Mouse (Mus musculus): ENCODE measurements at regions not wholly inside any gene's neighbourhood (a gene's known extent, or its start where the extent isn't known, plus 50 kb on each side); places are given as distances from the start of the nearest gene placed in this dataset.

GRCm38 (mm10) chr8:26441268-26442030 lies 322.1 kb downstream of the Gm45692 start:
- peak; percentile 38 to 57 for DNase-seq (ENCODE audit: low spot score in 2 of 2)

DNA sequence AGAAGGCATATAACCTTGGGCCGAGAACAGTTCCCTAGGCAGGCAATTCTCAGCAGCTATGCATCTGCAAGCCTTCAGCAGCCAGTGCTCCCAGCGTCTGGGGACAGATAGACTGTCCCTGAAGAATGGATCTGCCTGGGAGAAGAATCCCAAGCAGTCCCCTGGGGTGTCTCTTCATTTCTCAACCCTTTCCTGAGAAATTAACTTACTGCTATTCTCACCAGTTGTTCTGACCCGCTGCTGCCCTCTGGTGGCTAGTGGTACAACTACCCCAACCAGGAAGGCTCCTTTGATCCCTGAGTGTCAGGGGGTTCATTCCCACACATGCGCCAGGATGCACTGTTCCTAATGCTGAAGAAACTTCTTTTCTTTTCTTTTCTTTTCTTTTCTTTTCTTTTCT lies 323.7 kb downstream of the Gm45692 start:
- DNase-seq (ENCODE audit: low spot score in 2 of 2): peak; percentile 39 to 75

DNA sequence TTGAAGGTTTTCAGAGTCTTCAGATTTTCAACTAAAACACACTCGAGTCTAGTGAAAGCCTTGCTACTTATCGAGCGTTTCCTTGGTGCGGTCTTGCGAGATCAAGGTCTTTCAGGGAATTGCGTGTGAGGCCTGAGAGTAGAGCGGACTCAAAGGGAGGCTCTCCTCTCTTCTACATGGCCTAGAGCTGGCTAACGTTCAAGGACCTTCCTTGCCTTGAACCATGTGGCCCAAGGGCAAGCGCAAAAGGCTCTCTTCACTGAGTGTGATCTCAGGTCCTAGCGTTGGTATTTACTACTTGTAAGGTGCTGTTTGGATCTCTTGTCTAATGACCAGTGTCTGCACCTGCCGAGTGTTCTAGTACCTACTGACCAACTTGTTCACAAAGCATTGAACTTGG lies 324.4 kb downstream of the Gm45692 start:
- no peak for DNase-seq (ENCODE audit: low spot score in 2 of 2)

DNA sequence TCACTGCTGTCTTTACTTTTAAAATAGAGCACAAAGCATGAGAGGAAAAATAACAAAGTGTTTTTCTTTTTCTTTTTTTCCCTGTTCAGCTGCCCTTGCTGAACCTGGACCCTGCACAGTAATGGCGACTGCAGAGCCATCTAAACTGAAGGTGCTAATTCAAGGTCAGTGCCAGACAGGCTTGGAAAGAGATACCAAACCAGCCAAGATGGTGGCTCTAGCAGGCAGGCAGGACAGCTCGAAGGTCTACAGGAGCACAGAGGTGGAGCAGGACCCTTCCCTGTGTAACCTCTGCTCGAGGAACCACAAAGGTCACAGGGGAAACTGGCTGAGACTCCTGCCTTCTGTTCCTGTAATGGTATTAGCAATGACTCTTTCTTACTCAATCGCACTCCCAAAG lies 326.7 kb downstream of the Gm45692 start:
- no peak for DNase-seq (ENCODE audit: low spot score in 2 of 2)

- no peak for DNase-seq (ENCODE audit: low spot score in 2 of 2)
Measured at GRCm38 (mm10) chr8:26447886-26448640, 328.7 kb downstream of the Gm45692 start.

GRCm38 (mm10) chr8:26449291-26449690 lies 330.0 kb downstream of the Gm45692 start:
- DNase-seq (ENCODE audit: low spot score in 2 of 2): no peak

DNA sequence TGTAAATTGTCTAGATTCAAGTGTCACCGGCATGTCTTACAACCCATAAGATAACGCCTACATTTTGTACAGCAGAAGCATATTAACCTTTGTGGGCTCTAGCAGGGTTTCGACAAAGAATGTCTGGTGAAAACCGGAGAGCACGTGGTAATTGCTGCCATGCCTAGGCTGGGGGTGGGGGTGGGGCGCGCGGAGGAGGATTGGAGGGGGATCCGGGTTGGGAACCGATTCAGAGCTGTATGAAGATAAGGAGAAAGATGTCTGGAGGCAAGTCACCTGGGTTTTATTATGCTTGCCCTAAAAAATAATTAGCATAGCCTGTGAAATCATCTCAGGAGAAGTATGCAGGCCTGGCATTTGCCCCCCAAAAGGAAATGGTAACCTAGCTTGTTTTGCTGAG lies 331.2 kb downstream of the Gm45692 start:
- no peak for DNase-seq (ENCODE audit: low spot score in 2 of 2)

- DNase-seq (ENCODE audit: low spot score in 2 of 2): no peak
Measured at GRCm38 (mm10) chr8:26452976-26453573, 333.7 kb downstream of the Gm45692 start.

- DNase-seq (ENCODE audit: low spot score in 2 of 2): no peak
Measured at GRCm38 (mm10) chr8:26465346-26465745, 346.0 kb downstream of the Gm45692 start.

GRCm38 (mm10) chr8:26468441-26468840 lies 349.1 kb downstream of the Gm45692 start:
- DNase-seq (ENCODE audit: low spot score in 2 of 2): no peak

GRCm38 (mm10) chr8:26469705-26470104 lies 350.4 kb downstream of the Gm45692 start:
- no peak for DNase-seq (ENCODE audit: low spot score in 2 of 2)

GRCm38 (mm10) chr8:26471811-26472550 lies 352.6 kb downstream of the Gm45692 start:
- DNase-seq (ENCODE audit: low spot score in 2 of 2): peak in 1 of 2 experiments; percentile 27

DNA sequence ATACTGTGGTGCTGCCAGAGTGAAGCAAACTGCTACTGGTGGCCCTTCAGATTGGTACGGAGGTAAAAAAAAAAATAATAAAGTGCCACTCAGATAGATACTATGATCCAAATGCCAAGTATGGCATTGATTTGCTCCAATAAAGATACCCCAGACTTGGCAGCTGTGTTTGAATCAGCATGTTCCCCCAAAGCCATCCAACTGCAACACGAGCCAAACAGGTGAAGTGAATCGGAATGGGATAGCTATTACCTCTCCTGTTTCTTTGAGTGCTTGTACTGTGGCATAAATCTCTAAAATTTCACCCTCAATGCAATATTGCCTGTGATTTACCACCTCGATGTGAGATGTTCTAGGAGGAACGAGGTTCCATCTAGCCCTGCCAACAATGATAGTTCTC lies 365.4 kb downstream of the Gm45692 start:
- no peak for DNase-seq (ENCODE audit: low spot score in 2 of 2)

- no peak for DNase-seq (ENCODE audit: low spot score in 2 of 2)
Measured at GRCm38 (mm10) chr8:26487866-26488265, 368.5 kb downstream of the Gm45692 start.

- no peak for DNase-seq (ENCODE audit: low spot score in 2 of 2)
Measured at GRCm38 (mm10) chr8:26488590-26488989, 369.3 kb downstream of the Gm45692 start.

GRCm38 (mm10) chr8:26501196-26501813 lies 382.0 kb downstream of the Gm45692 start:
- DNase-seq (ENCODE audit: low spot score in 2 of 2): no peak

GRCm38 (mm10) chr8:26501814-26502572 lies 382.7 kb downstream of the Gm45692 start:
- DNase-seq (ENCODE audit: low spot score in 2 of 2): no peak

DNA sequence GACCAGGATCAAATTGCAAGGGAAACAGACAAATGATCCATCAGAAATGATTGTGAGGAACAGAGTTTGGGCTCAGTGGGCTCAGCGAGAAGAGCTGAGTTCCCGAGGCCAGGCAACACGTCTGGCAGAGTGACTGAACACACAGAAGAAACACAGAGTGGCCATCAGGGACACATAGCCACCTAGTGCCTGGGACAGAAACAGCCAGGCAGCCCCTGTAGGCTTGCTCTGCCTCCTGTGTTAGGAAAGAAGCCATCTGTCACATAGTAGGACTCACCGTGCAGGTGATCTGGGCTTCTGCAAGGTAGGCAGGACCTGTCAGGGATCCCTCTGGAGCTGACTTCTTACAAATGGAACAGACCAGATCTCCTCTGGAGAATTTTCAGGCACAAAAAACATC lies 383.4 kb downstream of the Gm45692 start:
- DNase-seq (ENCODE audit: low spot score in 2 of 2): no peak

- no peak for DNase-seq (ENCODE audit: low spot score in 2 of 2)
Measured at GRCm38 (mm10) chr8:26503918-26504317, 384.6 kb downstream of the Gm45692 start.

DNA sequence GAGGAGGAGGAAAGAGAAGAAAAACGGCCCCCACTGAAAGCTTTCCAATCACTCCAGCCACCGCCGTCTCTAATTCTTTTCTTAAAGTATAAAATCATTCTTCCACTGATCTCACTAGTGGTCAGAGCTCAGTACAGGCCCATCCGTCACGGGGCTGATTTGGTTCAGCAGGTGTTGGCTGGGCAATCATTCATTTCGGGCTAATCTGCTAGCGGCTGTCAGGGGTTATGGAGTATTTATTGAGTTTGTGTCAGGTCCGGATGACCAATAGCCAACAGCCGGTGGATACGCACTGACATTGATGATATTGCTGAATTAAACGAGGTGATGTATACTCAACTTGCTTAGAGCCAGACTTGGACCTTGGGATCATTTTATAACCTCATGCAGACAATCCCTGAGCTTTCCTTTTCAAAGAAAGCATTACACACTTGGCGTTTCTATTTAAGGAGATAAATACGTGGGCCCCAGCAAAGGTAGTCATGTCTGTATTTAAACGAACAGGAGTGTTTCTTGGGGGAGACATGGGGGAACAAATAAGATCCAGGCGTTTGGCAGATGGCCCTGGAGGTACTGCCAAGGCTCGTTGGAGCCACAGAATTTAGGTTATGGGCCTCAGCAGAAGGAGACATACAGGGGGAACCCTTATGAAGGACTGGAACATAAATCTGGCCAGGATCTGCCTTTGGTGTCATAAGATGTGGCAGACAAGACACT lies 385.1 kb downstream of the Gm45692 start:
- DNase-seq (ENCODE audit: low spot score in 2 of 2): no peak
